Mouse (Mus musculus) heart, adult 2 months (tissue): ENCODE measurements at regions not wholly inside any gene's neighbourhood (a gene's known extent, or its start where the extent isn't known, plus 50 kb on each side); places are given as distances from the start of the nearest gene placed in this dataset.

ENCODE experiments used
- CTCF ChIP-seq: fragments of 200-600 bp; IDR thresholded peaks from 2 replicates; pipeline ENCODE4 v1.8.1; 2022; ENCODE audit warnings: antibody characterized with exemption, mild to moderate bottlenecking, moderate library complexity
- EP300 ChIP-seq: fragments of 200-500 bp; IDR thresholded peaks from 2 replicates; pipeline ENCODE4 v1.6.1; 2011; ENCODE audit warnings: low read depth, low read length, control low read depth; ENCODE audit not compliant: insufficient read depth
- POLR2A ChIP-seq: fragments of 200-500 bp; IDR thresholded peaks from 2 replicates; pipeline ENCODE4 v1.6.1; 2011; ENCODE audit warnings: mild to moderate bottlenecking, low read depth, low read length, control low read depth; ENCODE audit not compliant: insufficient read depth

- TF ChIP-seq CTCF, result no peak
- no peak for TF ChIP-seq POLR2A
- no peak for TF ChIP-seq EP300
Observed at GRCm38 (mm10) chr3:45603151-45603550, 225.0 kb downstream of the Pcdh10 start.
